Mouse (Mus musculus) subcutaneous adipose tissue, adult 2 months (tissue): ENCODE measurements around the gene Drosha. TPM values are rescaled to one million over a fixed set of nuclear protein-coding genes. Genes with fewer than 3 reads are reported as not detected.

ENCODE experiments used
- polyA plus RNA-seq: library from polyadenylated mRNA; depleted of rRNA; stranded (reverse); fragments of >200 nt; gene quantifications from 2 replicates; pipeline ENCODE4 v1.2.3, GENCODE M21; 2012; ENCODE audit warnings: low replicate concordance; rRNA removed

Gene Drosha
- 11.5 and 19.3 TPM in 2 replicates for polyA plus RNA-seq

DNA sequence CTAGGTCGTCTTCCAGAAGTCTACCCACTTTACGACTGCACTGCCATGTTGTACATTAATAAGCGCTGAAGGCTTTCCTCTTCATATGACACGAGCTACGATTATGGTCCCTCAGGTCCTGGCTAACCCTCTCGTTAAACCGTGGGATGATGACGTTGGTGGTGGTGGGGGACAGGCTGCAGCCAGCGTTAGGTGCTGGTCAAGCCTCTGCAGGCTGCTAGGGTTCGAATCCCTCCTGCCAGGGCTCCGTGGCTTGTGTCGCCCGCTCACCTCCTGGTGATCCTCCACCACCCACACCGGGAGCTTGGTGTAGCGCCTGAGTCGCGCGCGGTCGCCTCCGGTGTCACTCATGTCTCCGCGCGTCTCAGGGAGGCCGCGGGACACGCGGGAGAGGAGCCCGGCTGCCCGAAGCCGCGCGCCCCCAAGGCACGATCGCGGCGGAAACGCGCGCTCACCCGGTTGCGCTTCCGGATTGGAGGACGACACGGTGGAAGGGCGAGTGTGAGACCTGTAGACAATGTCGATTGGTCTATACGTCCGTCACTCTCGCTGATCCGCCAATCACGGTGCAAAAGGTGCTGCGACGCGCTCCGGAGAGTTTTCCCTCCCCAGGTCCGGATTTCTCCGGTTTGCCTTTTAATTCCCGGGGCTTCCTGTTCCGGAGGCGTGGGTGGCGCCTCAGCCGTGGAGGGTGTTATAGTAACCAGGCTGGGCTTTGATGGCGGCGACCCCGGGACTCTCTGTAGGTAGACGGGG, at the start of gene Drosha, which contains the start of gene 6030458C11Rik:
Gene Drosha, plus strand, starts transcription at position 619 of the 756 bp plus-strand sequence.
Gene 6030458C11Rik, minus strand, starts transcription at position 453 of the 756 bp plus-strand sequence.

Other genes starting within 250 kb of the Drosha start
- gene Pdzd2, start 84.9 kb upstream of the Drosha start, polyA plus RNA-seq, result 20.0 and 33.8 TPM in 2 replicates
- gene 6030458C11Rik, start 166 bp upstream of the Drosha start, polyA plus RNA-seq, result 7.0 and 16.6 TPM in 2 replicates